Mouse (Mus musculus) lung, embryonic 14.5 days (tissue): Measurements from ENCODE around the gene Plxnc1. TPM values are rescaled to one million over a fixed set of nuclear protein-coding genes. Genes with fewer than 3 reads are reported as not detected.

Source experiments
- ATAC-seq: fragments of 200-750 bp; cut with Nextera tagmentation; 2 replicates; pipeline ENCODE4 v1.8.0; 2017; ENCODE audit warnings: mild to moderate bottlenecking, moderate TSS enrichment, moderate library complexity; ENCODE audit not compliant: insufficient read depth
- DNase-seq: peaks from one replicate; pipeline ENCODE4 v3.0.0-alpha.2; 2015
- H3K27ac ChIP-seq: fragments of 300-500 bp; sonication (generic); 2 replicates; pipeline ENCODE4 v1.5.1; 2014; ENCODE audit warnings: low read depth, mild to moderate bottlenecking, moderate library complexity
- H3K27me3 ChIP-seq: fragments of 300-500 bp; sonication (generic); 2 replicates; pipeline ENCODE4 v1.6.1; 2014; ENCODE audit warnings: low read length, control low read depth; ENCODE audit not compliant: insufficient read depth
- H3K36me3 ChIP-seq: fragments of 300-500 bp; sonication (generic); 2 replicates; pipeline ENCODE4 v1.6.1; 2014; ENCODE audit warnings: control low read depth; ENCODE audit not compliant: insufficient read depth
- H3K4me1 ChIP-seq: fragments of 300-500 bp; sonication (generic); 2 replicates; pipeline ENCODE4 v1.6.1; 2014; ENCODE audit warnings: antibody characterized with exemption, control low read depth; ENCODE audit not compliant: insufficient read depth
- H3K4me2 ChIP-seq: fragments of 300-500 bp; sonication (generic); 2 replicates; pipeline ENCODE4 v1.6.1; 2014; ENCODE audit warnings: mild to moderate bottlenecking
- H3K4me3 ChIP-seq: fragments of 300-500 bp; sonication (generic); 2 replicates; pipeline ENCODE4 v1.5.1; 2014; ENCODE audit warnings: low read depth, low read length
- H3K9ac ChIP-seq: fragments of 300-500 bp; sonication (generic); 2 replicates; pipeline ENCODE4 v1.6.1; 2014
- H3K9me3 ChIP-seq: fragments of 300-500 bp; sonication (generic); 2 replicates; pipeline ENCODE4 v1.6.1; 2016; ENCODE audit warnings: low read depth, low read length, control low read depth
- CTCF ChIP-seq: IDR thresholded peaks from 2 replicates; pipeline ENCODE4 v1.5.1; 2016; ENCODE audit warnings: antibody characterized with exemption, low read depth
- WGBS: fragments of 180-500 bp; shearing (Covaris S2); extraction: QIAGEN DNeasy Blood & Tissue Kit; methylation state at CpG from one replicate; pipeline ENCODE4 v1.1.7; 2014; 5-methylcytosine and 5-hydroxymethylcytosine counted together
- polyA plus RNA-seq: library from polyadenylated mRNA; unstranded; fragments of >200 nt; fragmentation: Nextera tagmentation; extraction: Ambion mirVana; gene quantifications from 2 replicates; pipeline ENCODE4 v1.2.1, GENCODE M21; 2014

The Plxnc1 gene
- polyA plus RNA-seq, 1 experiment from 2014 or later, result 11.7 TPM

DNA sequence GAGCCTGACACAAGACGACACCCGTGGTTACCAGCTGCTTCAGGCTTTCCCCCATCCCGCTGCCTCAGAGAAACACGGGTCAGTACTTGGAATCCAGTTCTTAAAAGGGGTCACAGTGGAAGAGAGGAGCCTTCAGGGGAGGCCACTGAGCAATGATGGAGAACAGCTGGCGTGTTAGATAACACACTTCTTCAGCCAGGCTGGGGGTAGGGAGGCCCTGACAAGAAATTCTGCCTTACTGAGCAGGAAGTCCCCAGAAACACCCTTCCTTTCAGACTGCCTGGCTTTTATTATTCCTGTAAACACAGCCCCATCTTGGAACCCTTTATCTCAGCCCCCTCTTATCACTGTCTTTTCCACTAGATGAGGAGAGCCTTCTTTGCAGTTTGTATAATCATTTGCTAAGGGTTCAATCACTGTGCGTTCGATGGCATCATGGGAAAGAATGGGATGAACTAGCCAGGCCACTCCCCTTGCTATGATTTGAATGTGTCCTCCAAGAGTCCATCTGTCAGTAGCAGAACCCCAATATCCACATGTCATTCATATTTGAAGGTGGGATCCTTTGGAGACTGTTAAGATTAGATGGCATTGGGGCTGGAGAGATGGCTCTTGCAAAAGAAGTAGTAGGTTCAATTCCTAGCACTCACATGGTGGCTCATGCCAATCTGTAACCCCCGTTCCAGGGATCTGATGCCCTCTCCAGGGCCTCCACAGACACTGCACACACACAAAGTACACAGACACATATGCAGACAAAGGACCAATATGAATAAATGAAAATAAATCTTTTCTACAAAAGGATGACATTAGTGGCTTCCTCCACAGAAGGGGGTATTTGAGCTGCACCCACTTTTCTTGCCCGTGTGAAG is 12.4 kb downstream of the Plxnc1 start:
- Histone ChIP-seq H3K9me3 (no peaks in the 10 kb centered on the region), H3K4me3 (no peak overlapping the region), H3K27me3 (no peaks in the 10 kb centered on the region), H3K4me2 (0 out of 2 replicates have a peak overlapping the region, but pooled peaks have one; percentile 10), H3K27ac (peak overlapping the region; percentile 76), H3K9ac (no peak overlapping the region), H3K4me1 (peaks cover 13% of the 10 kb centered on the region; the same call in 1 of the 2 replicates), H3K36me3 (no peaks in the 10 kb centered on the region)
- peak; percentile 28 for TF ChIP-seq CTCF
- peak; percentile 93 for DNase-seq
- ATAC-seq, result peak; percentile 98
- WGBS, result 28% methylated on average over 9 of the region's 9 CpGs

- Histone ChIP-seq H3K36me3 (no peaks in the 10 kb centered on the region), H3K4me2 (no peak overlapping the region), H3K4me3 (no peak overlapping the region), H3K9ac (no peak overlapping the region), H3K4me1 (peaks cover 10% of the 10 kb centered on the region; the same call in 1 of the 2 replicates), H3K27me3 (no peaks in the 10 kb centered on the region), H3K27ac (no peak overlapping the region), H3K9me3 (no peaks in the 10 kb centered on the region)
- 92% methylated on average over 4 of the region's 4 CpGs for WGBS
- DNase-seq (no peak), ATAC-seq (no peak)
- no peak for TF ChIP-seq CTCF
These were observed 16.5 kb downstream of the Plxnc1 start for GRCm38 (mm10) chr10:94928164-94928563.

GRCm38 (mm10) chr10:94926297-94926696 is 18.3 kb downstream of the Plxnc1 start:
- DNase-seq, result no peak
- ATAC-seq, result no peak
- Histone ChIP-seq H3K27me3 (no peaks in the 10 kb centered on the region), H3K9ac (no peak overlapping the region), H3K4me3 (no peak overlapping the region), H3K27ac (no peak overlapping the region), H3K4me1 (no peaks in the 10 kb centered on the region), H3K9me3 (no peaks in the 10 kb centered on the region), H3K4me2 (no peak overlapping the region), H3K36me3 (no peaks in the 10 kb centered on the region)
- TF ChIP-seq CTCF, result no peak
- WGBS, result 74% methylated on average over 3 of the region's 3 CpGs

DNA sequence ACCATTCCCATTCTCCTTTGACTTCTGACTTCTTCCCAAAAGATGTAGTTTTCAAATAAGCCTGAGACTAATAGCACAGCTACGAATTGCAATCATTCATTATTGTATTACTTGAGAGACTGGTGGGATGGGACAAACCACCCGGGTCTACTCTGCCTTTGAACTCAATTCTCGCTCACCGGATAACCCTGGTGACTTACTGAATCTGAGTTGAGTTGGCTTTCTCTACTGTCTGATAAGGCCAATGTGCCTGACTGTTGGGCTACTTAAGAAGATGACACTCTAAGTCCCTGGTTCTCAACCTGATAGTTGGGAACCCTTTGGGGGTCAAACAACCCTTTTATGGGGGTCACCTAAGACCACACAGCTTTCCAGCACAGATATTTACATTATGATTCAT is 19.8 kb downstream of the Plxnc1 start:
- H3K9me3 ChIP-seq, result no peaks in the 10 kb centered on the region
- no peaks in the 10 kb centered on the region for H3K4me1 ChIP-seq
- H3K4me3 ChIP-seq, result no peak overlapping the region
- TF ChIP-seq CTCF, result no peak
- no peaks in the 10 kb centered on the region for H3K36me3 ChIP-seq
- 82% methylated on average over 4 of the region's 4 CpGs for WGBS
- H3K27me3 ChIP-seq, result no peaks in the 10 kb centered on the region
- no peak overlapping the region for H3K9ac ChIP-seq
- ATAC-seq, result no peak
- DNase-seq, result no peak
- H3K4me2 ChIP-seq, result no peak overlapping the region
- no peak overlapping the region for H3K27ac ChIP-seq

GRCm38 (mm10) chr10:94924450-94924849 is 20.2 kb downstream of the Plxnc1 start:
- whole genome bisulfite sequencing, result 85% methylated on average over 4 of the region's 4 CpGs
- Histone ChIP-seq H3K4me1 (no peaks in the 10 kb centered on the region), H3K4me3 (no peak overlapping the region), H3K27ac (no peak overlapping the region), H3K4me2 (no peak overlapping the region), H3K9ac (no peak overlapping the region), H3K36me3 (no peaks in the 10 kb centered on the region), H3K27me3 (no peaks in the 10 kb centered on the region), H3K9me3 (no peaks in the 10 kb centered on the region)
- DNase-seq, result no peak
- no peak for ATAC-seq
- no peak for TF ChIP-seq CTCF

- DNase-seq, result peak; percentile 51
- Histone ChIP-seq H3K4me3 (no peak overlapping the region), H3K27ac (0 out of 2 replicates have a peak overlapping the region, but pooled peaks have one; percentile 15), H3K27me3 (no peaks in the 10 kb centered on the region), H3K36me3 (no peaks in the 10 kb centered on the region), H3K4me2 (no peak overlapping the region), H3K9me3 (no peaks in the 10 kb centered on the region), H3K9ac (no peak overlapping the region), H3K4me1 (no peaks in the 10 kb centered on the region)
- no peak for TF ChIP-seq CTCF
- 40% methylated on average over 7 of the region's 7 CpGs for WGBS
- peak; percentile 40; the same call in 1 of the 2 replicates for ATAC-seq
These were observed 21.3 kb downstream of the Plxnc1 start for GRCm38 (mm10) chr10:94923337-94923762.

DNA sequence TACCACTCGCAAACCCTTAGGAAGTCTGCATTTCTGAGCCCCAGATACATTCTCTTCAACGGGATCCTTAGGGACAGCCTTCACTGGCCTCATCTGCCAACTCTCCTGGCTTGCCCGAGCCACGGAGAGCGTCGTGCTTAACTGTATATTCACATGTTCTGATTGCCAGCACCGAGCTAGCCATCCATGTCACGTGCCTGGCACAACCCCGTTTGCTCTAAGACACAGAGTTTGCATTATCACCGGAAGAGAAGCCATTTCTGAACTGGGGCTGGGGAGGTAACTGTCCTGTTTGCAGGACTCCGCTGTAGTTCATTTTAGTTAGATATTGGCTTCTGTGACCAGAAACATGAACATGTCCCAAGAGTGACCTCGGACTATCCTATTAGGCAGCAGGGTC is 21.8 kb downstream of the Plxnc1 start:
- Histone ChIP-seq H3K4me3 (no peak overlapping the region), H3K27me3 (no peaks in the 10 kb centered on the region), H3K9ac (no peak overlapping the region), H3K9me3 (no peaks in the 10 kb centered on the region), H3K27ac (0 out of 2 replicates have a peak overlapping the region, but pooled peaks have one; percentile 15), H3K4me1 (no peaks in the 10 kb centered on the region), H3K4me2 (no peak overlapping the region), H3K36me3 (no peaks in the 10 kb centered on the region)
- 77% methylated on average over 12 of the region's 12 CpGs for WGBS
- ATAC-seq (no peak), DNase-seq (no peak)
- no peak for TF ChIP-seq CTCF
